Mouse (Mus musculus): ENCODE measurements around the gene Luzp2. TPM values are rescaled to one million over a fixed set of nuclear protein-coding genes. Genes with fewer than 3 reads are reported as not detected.

Gene Luzp2
- polyA plus RNA-seq (2012; ENCODE audit: insufficient read depth, insufficient read length, missing spikeins): not detected in 2 replicates

DNA sequence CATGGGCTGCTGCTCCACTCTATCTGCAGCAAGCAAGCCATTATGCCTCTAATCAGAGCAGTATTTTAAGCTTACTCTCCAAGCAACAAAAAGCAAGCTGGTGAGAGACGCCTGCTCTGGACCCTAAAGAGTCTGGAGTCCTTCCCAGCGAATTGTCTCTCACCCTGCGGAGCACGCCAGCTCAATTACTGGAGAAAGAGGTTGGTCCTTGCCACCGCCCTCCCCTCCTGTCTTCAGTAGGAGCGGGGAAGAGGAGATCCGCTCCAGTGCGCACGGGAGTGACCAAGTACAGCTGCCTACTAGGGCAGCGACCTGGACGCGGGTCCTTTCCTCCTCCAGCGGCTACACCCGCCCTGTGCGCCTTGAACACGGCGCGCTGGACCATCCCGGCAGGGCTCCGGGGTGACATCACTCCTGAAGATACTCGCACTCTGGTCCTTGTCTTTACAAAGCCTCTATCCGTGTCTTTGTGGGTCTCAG is at the start of gene Luzp2:
Luzp2 (plus strand) TSS at position 127 of the 480 bp plus-strand sequence.
- Histone ChIP-seq H3K4me1 (ENCODE audit: control insufficient read depth, insufficient read depth, low read length) (no peaks in the 10 kb centered on the region), H3K4me3 (ENCODE audit: insufficient read depth, low read length) (no peak within 1 kb of the TSS), H3K27ac (ENCODE audit: insufficient read depth, low read depth, low read length) (no peak within 1 kb of the TSS)
- no peak for TF ChIP-seq POLR2A (IDR thresholded peaks at IDR 0.05; ENCODE audit: borderline replicate concordance, low read depth, low read length)
- TF ChIP-seq CTCF (IDR thresholded peaks at IDR 0.05; ENCODE audit: low read depth, low read length): no peak

DNA sequence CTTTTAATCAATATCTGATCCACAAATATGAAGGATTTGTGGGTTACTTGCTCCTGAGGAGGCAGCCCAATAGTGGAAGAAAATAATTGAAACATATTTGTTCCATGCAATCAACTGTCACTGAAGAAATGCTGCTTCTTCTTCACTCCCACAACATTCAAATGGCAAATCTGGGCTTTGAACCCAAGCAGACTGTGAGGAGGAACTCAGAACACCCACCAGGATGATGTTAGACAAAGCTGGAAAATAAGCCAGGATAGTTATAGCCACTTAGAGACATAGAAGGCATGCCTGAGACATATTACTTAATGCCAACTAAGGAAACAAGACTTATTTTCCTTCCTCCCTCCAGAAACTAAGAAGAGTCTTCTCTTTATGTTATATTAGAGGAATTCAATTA is 47.8 kb upstream of the Luzp2 start:
- no peaks in the 10 kb centered on the region for H3K4me1 ChIP-seq (ENCODE audit: control insufficient read depth, insufficient read depth, low read length)
- no peak overlapping the region for H3K27ac ChIP-seq (ENCODE audit: insufficient read depth, low read depth, low read length)
- H3K4me3 ChIP-seq (ENCODE audit: insufficient read depth, low read length): no peak overlapping the region
- TF ChIP-seq CTCF (IDR thresholded peaks at IDR 0.05; ENCODE audit: low read depth, low read length) (no peak), POLR2A (IDR thresholded peaks at IDR 0.05; ENCODE audit: borderline replicate concordance, low read depth, low read length) (no peak)

DNA sequence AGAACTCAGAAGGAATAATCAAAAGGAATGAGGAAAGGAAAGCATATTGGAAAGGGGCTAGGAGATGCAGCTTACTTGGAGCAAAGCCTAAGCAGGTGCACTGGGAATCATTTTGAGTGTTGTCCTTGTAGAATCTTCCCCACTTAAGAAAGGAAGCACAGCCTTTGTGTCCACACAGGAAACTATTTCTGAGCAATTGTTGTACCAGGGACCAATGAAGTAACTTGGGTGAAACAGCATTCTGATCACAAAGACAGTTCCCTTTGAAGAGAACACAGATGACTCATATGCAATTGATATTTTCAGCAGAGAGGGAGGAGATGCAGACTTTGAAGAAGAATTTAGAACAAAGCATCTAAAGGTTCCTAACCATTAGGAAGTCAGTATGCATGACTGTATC is 16.7 kb upstream of the Luzp2 start:
- no peak overlapping the region for H3K27ac ChIP-seq (ENCODE audit: insufficient read depth, low read depth, low read length)
- no peaks in the 10 kb centered on the region for H3K4me1 ChIP-seq (ENCODE audit: control insufficient read depth, insufficient read depth, low read length)
- TF ChIP-seq POLR2A (IDR thresholded peaks at IDR 0.05; ENCODE audit: borderline replicate concordance, low read depth, low read length) (no peak), CTCF (IDR thresholded peaks at IDR 0.05; ENCODE audit: low read depth, low read length) (no peak)
- H3K4me3 ChIP-seq (ENCODE audit: insufficient read depth, low read length): no peak overlapping the region

DNA sequence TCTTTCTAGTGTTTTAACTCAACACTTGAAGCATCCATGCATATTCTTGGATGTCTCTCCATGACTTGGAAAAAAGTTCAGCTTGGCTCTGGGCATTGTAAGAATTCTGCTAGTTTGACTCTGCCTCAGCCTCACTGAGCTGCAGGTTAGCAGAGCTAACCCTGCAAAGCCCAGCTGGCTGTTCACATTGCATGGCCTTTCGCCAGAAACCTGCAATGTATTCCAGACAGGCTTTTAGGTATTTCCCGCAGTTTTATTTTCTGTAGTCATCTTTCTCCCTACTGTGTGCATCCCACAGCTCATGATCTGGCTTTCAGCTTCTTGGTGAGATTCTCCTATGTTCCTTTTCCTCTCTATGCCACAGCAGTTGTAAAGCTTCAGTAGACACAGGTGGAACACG is 6.5 kb upstream of the Luzp2 start:
- Histone ChIP-seq H3K4me3 (ENCODE audit: insufficient read depth, low read length) (no peak overlapping the region), H3K27ac (ENCODE audit: insufficient read depth, low read depth, low read length) (no peak overlapping the region), H3K4me1 (ENCODE audit: control insufficient read depth, insufficient read depth, low read length) (no peaks in the 10 kb centered on the region)
- TF ChIP-seq POLR2A (IDR thresholded peaks at IDR 0.05; ENCODE audit: borderline replicate concordance, low read depth, low read length): no peak
- TF ChIP-seq CTCF (IDR thresholded peaks at IDR 0.05; ENCODE audit: low read depth, low read length): no peak

DNA sequence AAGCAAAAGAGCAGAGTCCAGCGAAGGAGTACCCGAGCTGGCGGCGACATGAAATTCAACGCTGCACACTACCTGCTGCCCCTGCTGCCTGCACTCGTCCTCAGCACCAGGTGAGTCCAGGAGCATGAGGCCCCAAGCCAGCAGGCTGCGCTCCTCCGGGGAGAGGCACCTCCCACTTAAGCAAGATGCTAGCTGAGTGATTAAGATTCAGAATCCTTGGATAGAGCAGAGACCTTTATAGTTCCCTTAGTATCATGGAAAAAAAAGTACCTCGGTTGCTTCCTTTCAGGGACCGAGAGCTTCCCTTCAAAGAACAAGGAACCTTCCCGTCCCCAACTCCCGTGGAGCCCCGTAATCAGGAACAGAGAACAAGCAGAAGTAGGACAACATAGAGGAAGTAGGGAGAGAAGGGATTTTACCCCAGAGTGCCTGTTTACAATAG is 634 bp downstream of the Luzp2 start:
- H3K4me1 ChIP-seq (ENCODE audit: control insufficient read depth, insufficient read depth, low read length): no peaks in the 10 kb centered on the region
- no peak for TF ChIP-seq CTCF (IDR thresholded peaks at IDR 0.05; ENCODE audit: low read depth, low read length)
- TF ChIP-seq POLR2A (IDR thresholded peaks at IDR 0.05; ENCODE audit: borderline replicate concordance, low read depth, low read length): no peak
- no peak overlapping the region for H3K4me3 ChIP-seq (ENCODE audit: insufficient read depth, low read length)
- no peak overlapping the region for H3K27ac ChIP-seq (ENCODE audit: insufficient read depth, low read depth, low read length)

DNA sequence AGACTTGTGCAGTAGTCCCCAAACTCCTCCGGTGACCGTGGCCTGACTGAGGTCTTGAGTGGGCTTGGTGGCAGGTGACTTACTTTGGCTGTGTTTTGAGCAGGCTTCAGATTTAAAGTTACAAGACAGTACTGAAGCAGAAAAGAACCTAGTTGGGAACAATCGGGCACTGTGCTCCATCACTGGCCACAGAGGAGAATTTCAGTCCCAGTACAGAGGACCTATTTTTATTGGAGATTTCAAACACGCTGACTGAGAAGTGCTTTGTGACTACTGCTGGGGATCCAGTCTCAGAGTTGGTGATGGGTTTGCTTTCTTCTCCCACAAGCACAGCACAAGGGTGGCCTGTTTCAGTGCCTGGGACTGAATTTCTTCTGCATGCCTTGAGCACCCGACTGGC is 1.1 kb downstream of the Luzp2 start:
- H3K27ac ChIP-seq (ENCODE audit: insufficient read depth, low read depth, low read length): no peak overlapping the region
- no peak overlapping the region for H3K4me3 ChIP-seq (ENCODE audit: insufficient read depth, low read length)
- TF ChIP-seq POLR2A (IDR thresholded peaks at IDR 0.05; ENCODE audit: borderline replicate concordance, low read depth, low read length): no peak
- no peak for TF ChIP-seq CTCF (IDR thresholded peaks at IDR 0.05; ENCODE audit: low read depth, low read length)
- H3K4me1 ChIP-seq (ENCODE audit: control insufficient read depth, insufficient read depth, low read length): no peaks in the 10 kb centered on the region

DNA sequence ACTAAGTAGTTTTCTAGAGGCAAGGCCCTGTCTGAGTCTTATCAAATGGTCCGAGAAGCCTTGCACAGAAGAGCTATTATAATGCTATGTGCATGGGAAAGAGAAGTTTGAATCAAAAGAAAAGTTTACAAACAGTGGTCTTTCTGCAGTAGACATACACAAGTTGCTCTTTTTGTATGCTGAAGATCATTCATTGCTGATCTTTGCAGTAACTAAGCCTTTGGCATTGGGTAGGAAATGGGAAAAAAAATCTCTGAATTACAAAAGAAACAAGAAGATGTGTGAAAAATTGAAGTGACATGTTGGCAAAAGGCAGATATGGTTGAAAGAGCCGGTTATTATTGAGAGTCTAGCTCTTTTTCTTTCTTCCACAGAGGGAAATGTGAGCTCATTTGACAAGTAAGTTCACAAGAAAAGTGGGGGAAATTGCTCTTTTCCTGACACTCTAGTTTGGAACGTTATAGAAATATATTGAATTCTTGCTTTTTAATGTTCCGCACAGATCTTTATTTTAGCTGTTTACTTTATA is 7.6 kb downstream of the Luzp2 start:
- Histone ChIP-seq H3K4me1 (ENCODE audit: control insufficient read depth, insufficient read depth, low read length) (no peaks in the 10 kb centered on the region), H3K4me3 (ENCODE audit: insufficient read depth, low read length) (no peak overlapping the region), H3K27ac (ENCODE audit: insufficient read depth, low read depth, low read length) (no peak overlapping the region)
- TF ChIP-seq POLR2A (IDR thresholded peaks at IDR 0.05; ENCODE audit: borderline replicate concordance, low read depth, low read length) (no peak), CTCF (IDR thresholded peaks at IDR 0.05; ENCODE audit: low read depth, low read length) (no peak)

DNA sequence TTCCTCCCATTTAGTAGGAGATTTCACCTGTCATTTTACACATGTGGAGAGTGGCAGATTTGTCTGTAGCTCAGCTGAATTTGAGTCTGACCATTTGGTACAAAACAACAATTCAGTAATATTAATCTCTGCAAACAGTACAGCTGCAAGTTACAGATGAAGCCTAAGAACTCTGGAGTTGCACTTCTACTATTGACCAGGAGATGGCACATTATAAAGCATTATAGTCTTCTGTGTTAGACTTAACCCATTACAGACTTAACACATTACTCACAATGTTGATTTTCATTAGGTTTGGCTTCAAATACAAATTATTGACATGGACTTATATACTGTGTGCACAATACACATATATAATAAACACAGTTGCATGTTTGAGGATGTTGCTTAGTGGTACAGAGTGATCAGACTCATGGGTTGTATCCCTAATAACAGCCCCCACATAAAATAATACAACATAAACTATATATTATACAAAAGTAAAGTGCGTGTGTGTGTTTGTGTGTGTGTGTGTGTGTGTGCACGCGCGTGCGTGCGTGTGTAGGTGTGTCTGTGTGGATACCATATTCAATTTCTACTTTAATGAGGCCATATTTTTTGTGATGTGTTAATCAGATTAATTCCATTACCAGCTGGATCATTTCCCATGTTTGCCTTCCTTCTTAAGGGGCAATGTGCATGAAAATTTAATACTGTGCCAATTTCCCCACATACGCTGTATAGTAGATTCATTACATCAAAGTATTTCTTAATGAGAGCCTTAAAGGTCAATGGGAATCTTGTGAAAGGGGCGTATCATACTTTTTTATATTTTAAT is 10.8 kb downstream of the Luzp2 start:
- no peak overlapping the region for H3K4me3 ChIP-seq (ENCODE audit: insufficient read depth, low read length)
- no peaks in the 10 kb centered on the region for H3K4me1 ChIP-seq (ENCODE audit: control insufficient read depth, insufficient read depth, low read length)
- no peak for TF ChIP-seq POLR2A (IDR thresholded peaks at IDR 0.05; ENCODE audit: borderline replicate concordance, low read depth, low read length)
- no peak for TF ChIP-seq CTCF (IDR thresholded peaks at IDR 0.05; ENCODE audit: low read depth, low read length)
- H3K27ac ChIP-seq (ENCODE audit: insufficient read depth, low read depth, low read length): no peak overlapping the region

DNA sequence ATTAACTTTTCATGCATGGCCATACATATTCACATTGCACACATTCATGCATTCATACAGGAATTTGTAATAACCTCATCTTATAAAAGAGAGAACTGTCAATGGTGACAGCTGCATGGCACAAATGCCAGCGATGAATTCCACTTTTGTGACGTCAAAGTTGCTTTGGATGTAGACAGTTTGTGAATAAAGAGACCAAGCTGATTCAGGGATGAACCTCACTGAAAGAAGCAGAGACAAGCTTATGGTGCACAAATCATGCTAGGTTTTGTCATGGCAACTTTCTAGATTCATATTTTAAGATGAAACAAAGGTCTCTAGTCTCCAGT is 11.4 kb downstream of the Luzp2 start:
- TF ChIP-seq POLR2A (IDR thresholded peaks at IDR 0.05; ENCODE audit: borderline replicate concordance, low read depth, low read length) (no peak), CTCF (IDR thresholded peaks at IDR 0.05; ENCODE audit: low read depth, low read length) (no peak)
- Histone ChIP-seq H3K27ac (ENCODE audit: insufficient read depth, low read depth, low read length) (no peak overlapping the region), H3K4me1 (ENCODE audit: control insufficient read depth, insufficient read depth, low read length) (no peaks in the 10 kb centered on the region), H3K4me3 (ENCODE audit: insufficient read depth, low read length) (no peak overlapping the region)

DNA sequence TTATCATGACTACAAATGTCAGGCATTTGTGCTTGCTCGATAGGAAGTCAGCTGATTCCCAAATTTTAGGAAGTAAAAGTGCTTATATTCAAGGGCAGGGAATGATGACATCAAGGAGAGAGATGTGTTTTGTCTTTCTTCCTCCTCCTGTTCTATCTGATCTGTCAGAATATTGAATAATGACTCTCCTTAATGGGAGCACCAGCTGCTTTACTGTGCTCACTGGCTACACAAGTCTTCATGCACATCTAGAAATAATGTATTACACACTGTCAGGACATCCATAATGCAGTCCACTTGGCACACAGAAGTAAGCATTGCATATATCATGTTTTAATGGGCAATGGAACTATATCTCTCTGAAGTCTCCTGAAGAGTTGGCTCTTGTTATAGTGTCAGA is 17.6 kb downstream of the Luzp2 start:
- H3K27ac ChIP-seq (ENCODE audit: insufficient read depth, low read depth, low read length): no peak overlapping the region
- no peaks in the 10 kb centered on the region for H3K4me1 ChIP-seq (ENCODE audit: control insufficient read depth, insufficient read depth, low read length)
- no peak overlapping the region for H3K4me3 ChIP-seq (ENCODE audit: insufficient read depth, low read length)
- no peak for TF ChIP-seq CTCF (IDR thresholded peaks at IDR 0.05; ENCODE audit: low read depth, low read length)
- no peak for TF ChIP-seq POLR2A (IDR thresholded peaks at IDR 0.05; ENCODE audit: borderline replicate concordance, low read depth, low read length)

Measured in bone marrow macrophage, adult 2 months (primary cell).